Mouse (Mus musculus) testis, postnatal 14 days (tissue): Measurements from ENCODE around the gene Olfr624.
"Not testable (repeated sequence)": the region's sequence is repeated elsewhere in the genome, so short reads cannot be mapped to it uniquely, and the experiment has no call there.

Experiments
- DNase-seq: peaks from one replicate; pipeline ENCODE4 v3.0.0; 2021; ENCODE audit warnings: low spot score

Gene Olfr624

DNA sequence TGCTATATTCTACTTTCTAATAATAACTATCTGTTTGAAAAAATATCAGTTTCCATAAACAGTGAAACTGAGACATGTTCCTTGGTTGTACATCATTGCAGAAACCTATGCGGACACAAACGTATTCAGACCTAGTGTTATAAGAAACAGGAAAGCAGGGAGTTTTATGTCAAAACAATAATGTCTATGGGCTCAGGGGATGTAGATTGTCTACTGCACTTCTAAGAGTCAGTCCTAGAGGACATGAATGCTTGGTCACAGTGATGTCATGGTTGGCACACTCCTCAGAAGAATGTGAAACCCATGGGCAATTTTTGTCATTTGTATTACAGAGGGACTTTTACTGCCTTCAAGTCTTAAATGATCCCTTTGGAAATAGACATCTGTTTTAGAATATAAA is at the start of gene Olfr624:
Gene Olfr624, minus strand, starts transcription at position 101 of the 400 bp plus-strand sequence.
- no peak for DNase-seq

DNA sequence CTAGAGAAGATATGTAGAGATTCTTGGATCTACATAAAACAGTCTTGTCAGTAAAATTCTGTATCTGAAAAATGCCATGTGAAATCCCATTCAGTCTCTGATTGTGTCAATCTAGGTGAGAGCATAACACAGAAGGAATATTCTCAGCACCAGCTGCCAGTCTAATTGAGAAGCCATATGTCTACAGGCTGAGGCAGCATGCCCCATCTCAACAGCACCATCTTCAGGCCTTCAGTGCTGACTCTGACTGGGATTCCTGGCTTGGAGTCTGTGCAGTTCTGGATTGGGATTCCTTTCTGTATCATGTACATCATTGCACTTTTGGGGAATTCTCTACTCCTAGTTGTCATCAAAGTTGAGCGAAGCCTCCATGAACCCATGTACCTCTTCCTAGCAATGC is 45.4 kb upstream of the Olfr624 start:
- DNase-seq, result not testable (repeated sequence)

DNA sequence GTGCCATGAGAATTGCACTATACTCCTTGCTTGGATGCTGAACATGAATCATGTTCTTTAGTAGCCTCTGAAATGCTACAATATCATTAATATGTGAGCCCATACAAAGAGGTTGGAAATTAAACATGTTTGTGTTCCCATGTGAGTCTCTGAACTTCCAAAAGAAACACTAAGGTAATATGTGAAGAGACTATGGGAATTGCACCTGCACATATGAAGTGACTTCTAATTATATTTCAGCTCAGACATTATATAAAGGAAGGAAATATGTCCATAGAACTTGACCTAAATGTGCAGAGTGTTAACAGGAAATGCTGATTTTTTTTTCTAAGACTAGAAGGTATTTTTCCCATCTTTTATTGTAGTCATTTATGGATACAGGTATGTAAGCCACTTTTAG is 43.4 kb upstream of the Olfr624 start, which contains the start of gene Olfr243:
Gene Olfr243, plus strand, starts transcription at position 301 of the 400 bp plus-strand sequence.
- DNase-seq, result no peak

- DNase-seq, result no peak
Measured at GRCm38 (mm10) chr7:103712024-103712423, 41.0 kb upstream of the Olfr624 start.

DNA sequence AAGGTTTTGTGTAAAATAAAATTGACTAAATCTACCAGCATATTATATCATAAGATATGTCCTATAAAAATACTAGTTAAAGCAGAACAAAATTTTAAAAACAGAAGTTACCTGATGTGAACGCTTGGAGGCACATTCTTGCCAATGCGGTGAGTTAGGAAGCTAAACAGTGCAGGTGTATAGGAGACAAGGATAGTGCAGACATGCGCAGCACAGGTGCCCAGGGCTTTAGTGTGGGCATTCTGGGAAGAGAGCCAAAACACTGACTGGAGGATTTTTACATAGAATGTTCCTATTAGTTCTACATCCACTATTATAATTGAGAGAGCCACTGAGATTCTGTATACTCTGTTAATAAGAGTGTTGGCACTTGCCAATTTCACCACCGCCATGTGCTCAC is 28.5 kb upstream of the Olfr624 start:
- DNase-seq, result no peak

DNA sequence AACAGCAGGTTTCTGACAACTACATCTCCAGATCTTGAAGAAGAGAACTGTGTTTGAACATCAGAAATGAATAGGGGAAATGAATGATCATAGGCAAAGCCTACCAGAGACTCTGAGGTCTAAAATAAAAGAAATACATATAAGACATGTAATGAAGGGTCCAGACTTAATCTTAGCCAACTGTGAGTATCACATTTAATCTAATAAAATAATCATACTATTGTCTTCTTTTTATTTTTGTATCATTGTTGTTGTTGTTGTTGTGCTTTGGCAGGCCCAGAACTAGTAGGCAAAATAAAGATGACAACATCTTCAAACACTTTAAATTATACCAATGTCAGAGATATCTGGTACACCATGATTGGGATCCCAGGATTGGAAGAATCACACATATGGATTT is 11.4 kb upstream of the Olfr624 start, which contains the start of gene Olfr625-ps1:
Gene Olfr625-ps1, plus strand, starts transcription at position 301 of the 400 bp plus-strand sequence.
- DNase-seq, result no peak

DNA sequence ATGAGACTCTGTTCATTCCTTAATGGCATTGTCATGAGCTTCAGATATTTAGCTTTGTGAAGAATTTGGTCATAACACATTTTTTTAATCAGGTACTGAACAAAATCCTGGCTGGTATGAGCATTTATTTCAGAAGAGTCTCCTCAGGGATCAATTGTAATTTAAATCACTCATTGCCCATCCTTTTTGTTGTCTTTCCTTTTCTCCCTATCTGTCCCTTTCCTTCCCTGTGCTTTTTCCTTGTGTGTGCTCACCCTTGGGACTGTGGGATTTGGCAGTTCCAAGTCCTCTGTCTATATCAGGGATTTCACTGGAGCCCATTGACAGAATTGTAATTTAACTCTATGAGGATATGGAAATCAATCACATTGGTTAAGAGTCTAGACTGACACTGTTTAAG is 7.4 kb downstream of the Olfr624 start, which contains the start of gene Olfr623:
Gene Olfr623, minus strand, starts transcription at position 101 of the 400 bp plus-strand sequence.
- no peak for DNase-seq

- no peak for DNase-seq
Measured at GRCm38 (mm10) chr7:103644070-103644469, 26.9 kb downstream of the Olfr624 start.

DNA sequence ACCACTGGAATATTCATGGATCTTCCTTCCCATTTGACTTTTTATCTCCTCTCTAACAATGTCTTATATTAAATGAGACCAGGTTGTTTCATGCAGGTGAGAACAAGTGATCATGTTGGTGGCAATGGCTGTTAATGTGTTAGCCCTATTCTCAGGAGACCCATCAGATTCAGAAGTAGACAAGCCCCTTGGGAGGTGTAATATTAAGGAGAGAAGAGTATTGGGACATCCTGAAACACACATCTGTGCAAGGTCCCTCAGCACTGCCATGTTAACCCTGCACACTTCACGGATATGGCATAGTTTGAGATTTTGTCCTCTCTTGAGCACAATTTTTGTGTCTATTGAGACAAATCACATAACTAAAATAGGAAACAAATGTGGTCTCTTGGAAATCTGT is 28.4 kb downstream of the Olfr624 start, which contains the start of gene Olfr622:
Gene Olfr622, minus strand, starts transcription at position 101 of the 400 bp plus-strand sequence.
- no peak for DNase-seq

DNA sequence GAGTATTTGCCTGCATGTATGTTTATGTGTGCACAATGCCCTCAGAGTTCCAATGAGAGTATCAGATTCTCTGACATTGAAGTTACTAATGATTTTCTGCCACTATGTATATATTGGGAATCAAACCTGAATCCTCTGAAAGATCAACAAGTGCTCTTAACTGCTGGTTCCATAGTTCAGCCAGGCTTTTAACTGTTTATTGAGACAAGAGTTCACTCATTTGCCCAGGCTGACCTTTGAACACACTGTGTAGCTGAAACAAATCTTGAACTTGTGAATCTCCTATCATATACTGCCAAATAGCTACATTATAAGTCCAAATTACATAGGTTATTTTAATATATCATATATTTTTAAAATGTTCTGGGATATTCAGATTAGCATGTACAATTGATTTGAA is 34.2 kb downstream of the Olfr624 start:
- no peak for DNase-seq
